Mouse (Mus musculus) ES-Bruce4 (cell line): Measurements from ENCODE around the gene Tmigd1. TPM values are rescaled to one million over a fixed set of nuclear protein-coding genes. Genes with fewer than 3 reads are reported as not detected.

ENCODE experiments used
- H3K27ac ChIP-seq: 2 replicates; pipeline ENCODE4 v1.5.1; 2012; ENCODE audit warnings: low read length, inconsistent platforms; ENCODE audit not compliant: insufficient read depth
- H3K27me3 ChIP-seq: 2 replicates; pipeline ENCODE4 v1.6.1; 2012; ENCODE audit warnings: mild to moderate bottlenecking, low read length, inconsistent platforms; ENCODE audit not compliant: control insufficient read depth, poor library complexity, insufficient read depth, severe bottlenecking
- H3K36me3 ChIP-seq: 2 replicates; pipeline ENCODE4 v1.6.1; 2012; ENCODE audit warnings: inconsistent platforms, mild to moderate bottlenecking, low read length, moderate library complexity; ENCODE audit not compliant: control insufficient read depth, poor library complexity, insufficient read depth, severe bottlenecking
- H3K4me1 ChIP-seq: one replicate; pipeline ENCODE4 v1.8.1; 2011; ENCODE audit warnings: low read length; ENCODE audit not compliant: control insufficient read depth, insufficient read depth
- H3K4me3 ChIP-seq: 2 replicates; pipeline ENCODE4 v1.5.1; 2011; ENCODE audit warnings: low read depth, mild to moderate bottlenecking, low read length
- H3K9ac ChIP-seq: 2 replicates; pipeline ENCODE4 v1.6.1; 2012; ENCODE audit warnings: low read depth, mild to moderate bottlenecking, inconsistent platforms; ENCODE audit not compliant: poor library complexity, severe bottlenecking
- H3K9me3 ChIP-seq: replicated peaks from 2 replicates; pipeline ENCODE4 v1.6.1; 2012; ENCODE audit warnings: mild to moderate bottlenecking, low read length, inconsistent platforms; ENCODE audit not compliant: control insufficient read depth, poor library complexity, insufficient read depth, severe bottlenecking
- CTCF ChIP-seq: IDR thresholded peaks from one replicate; pipeline ENCODE4 v1.8.1; 2011; ENCODE audit warnings: low read depth, low read length
- EP300 ChIP-seq: IDR thresholded peaks from 2 replicates; pipeline ENCODE4 v1.6.1; 2011; ENCODE audit warnings: low read depth, low read length; ENCODE audit not compliant: insufficient read depth
- POLR2A ChIP-seq: IDR thresholded peaks from one replicate; pipeline ENCODE4 v1.8.1; 2011; ENCODE audit warnings: low read length; ENCODE audit not compliant: insufficient read depth
- polyA plus RNA-seq: library from polyadenylated mRNA; stranded (reverse); fragments of >200 nt; gene quantifications from 2 replicates; pipeline ENCODE4 v1.2.4, GENCODE M21; 2011; ENCODE audit warnings: low read depth; ENCODE audit not compliant: missing spikeins, insufficient read depth, insufficient read length

The Tmigd1 gene
- polyA plus RNA-seq, result not detected in 2 replicates

- H3K9ac ChIP-seq, result no peak within 1 kb of the TSS
- H3K4me3 ChIP-seq, result no peak within 1 kb of the TSS
- no peak within 1 kb of the TSS for H3K27ac ChIP-seq
- H3K9me3 ChIP-seq, result no peaks in the 10 kb centered on the region
- H3K4me1 ChIP-seq, result no peaks in the 10 kb centered on the region
- H3K27me3 ChIP-seq, result no peaks in the 10 kb centered on the region
- no peaks in the 10 kb centered on the region for H3K36me3 ChIP-seq
- TF ChIP-seq CTCF, result no peak
- no peak for TF ChIP-seq EP300
- TF ChIP-seq POLR2A, result no peak
Observed at GRCm38 (mm10) chr11:76901579-76902361, at the start of gene Tmigd1. Gene Tmigd1 (plus strand): TSS chr11:76902159.

- Histone ChIP-seq H3K27ac (no peak overlapping the region), H3K4me3 (no peak overlapping the region), H3K9me3 (no peaks in the 10 kb centered on the region), H3K36me3 (no peaks in the 10 kb centered on the region), H3K27me3 (no peaks in the 10 kb centered on the region), H3K9ac (no peak overlapping the region), H3K4me1 (no peaks in the 10 kb centered on the region)
- TF ChIP-seq EP300 (no peak), CTCF (no peak), POLR2A (no peak)
Observed at GRCm38 (mm10) chr11:76854475-76855341, 47.3 kb upstream of the Tmigd1 start.

- H3K27me3 ChIP-seq, result no peaks in the 10 kb centered on the region
- no peak overlapping the region for H3K9ac ChIP-seq
- H3K27ac ChIP-seq, result no peak overlapping the region
- no peak for TF ChIP-seq POLR2A
- no peak for TF ChIP-seq CTCF
- TF ChIP-seq EP300, result no peak
- no peaks in the 10 kb centered on the region for H3K36me3 ChIP-seq
- H3K4me3 ChIP-seq, result no peak overlapping the region
- no peaks in the 10 kb centered on the region for H3K4me1 ChIP-seq
- H3K9me3 ChIP-seq, result no peaks in the 10 kb centered on the region
Observed at GRCm38 (mm10) chr11:76856601-76857000, 45.4 kb upstream of the Tmigd1 start.

GRCm38 (mm10) chr11:76857111-76857510 lies 44.8 kb upstream of the Tmigd1 start:
- Histone ChIP-seq H3K27ac (no peak overlapping the region), H3K36me3 (no peaks in the 10 kb centered on the region), H3K27me3 (no peaks in the 10 kb centered on the region), H3K4me3 (no peak overlapping the region), H3K9me3 (no peaks in the 10 kb centered on the region), H3K4me1 (no peaks in the 10 kb centered on the region), H3K9ac (no peak overlapping the region)
- no peak for TF ChIP-seq EP300
- no peak for TF ChIP-seq CTCF
- no peak for TF ChIP-seq POLR2A

- Histone ChIP-seq H3K9ac (no peak overlapping the region), H3K27ac (no peak overlapping the region), H3K36me3 (no peaks in the 10 kb centered on the region), H3K4me1 (no peaks in the 10 kb centered on the region), H3K9me3 (no peaks in the 10 kb centered on the region), H3K27me3 (no peaks in the 10 kb centered on the region), H3K4me3 (no peak overlapping the region)
- TF ChIP-seq EP300, result no peak
- no peak for TF ChIP-seq POLR2A
- TF ChIP-seq CTCF, result no peak
Observed at GRCm38 (mm10) chr11:76858781-76859180, 43.2 kb upstream of the Tmigd1 start.

GRCm38 (mm10) chr11:76859261-76859660 lies 42.7 kb upstream of the Tmigd1 start:
- TF ChIP-seq POLR2A, result no peak
- no peak for TF ChIP-seq EP300
- no peak for TF ChIP-seq CTCF
- Histone ChIP-seq H3K4me3 (no peak overlapping the region), H3K36me3 (no peaks in the 10 kb centered on the region), H3K9me3 (no peaks in the 10 kb centered on the region), H3K9ac (no peak overlapping the region), H3K4me1 (no peaks in the 10 kb centered on the region), H3K27me3 (no peaks in the 10 kb centered on the region), H3K27ac (no peak overlapping the region)
